Mouse (Mus musculus) urinary bladder, postnatal 4 days (tissue): ENCODE results near the gene Sdha.

Source experiments
- DNase-seq, 2 experiments: peaks; one replicate each; pipeline ENCODE4 v3.0.0; 2021 to 2022; ENCODE audit warnings: low spot score in 2 of 2

Gene Sdha

GRCm38 (mm10) chr13:74302050-74303037 lies 47.7 kb downstream of the Sdha start:
- no peak for DNase-seq

GRCm38 (mm10) chr13:74301607-74301984 lies 48.5 kb downstream of the Sdha start:
- peak in 1 of 2 experiments; percentile 22 for DNase-seq

GRCm38 (mm10) chr13:74300925-74301606 lies 49.0 kb downstream of the Sdha start:
- DNase-seq, result peak; percentile 50 to 76

- DNase-seq, result no peak
Observed at GRCm38 (mm10) chr13:74296376-74296775, 53.7 kb downstream of the Sdha start.

- DNase-seq, result peak; percentile 60 to 69
Observed at GRCm38 (mm10) chr13:74292167-74292566, 57.9 kb downstream of the Sdha start, which contains the start of gene Ahrr. TSS of gene Ahrr (minus strand) at chr13:74292331.

GRCm38 (mm10) chr13:74289646-74290045 lies 60.4 kb downstream of the Sdha start:
- DNase-seq, result peak in 1 of 2 experiments; percentile 51

- DNase-seq, result no peak
Observed at GRCm38 (mm10) chr13:74282299-74282698, 67.8 kb downstream of the Sdha start.

GRCm38 (mm10) chr13:74275726-74276125 lies 74.4 kb downstream of the Sdha start:
- DNase-seq, result peak in 1 of 2 experiments; percentile 40
